Mouse (Mus musculus): ENCODE measurements around the gene Sarnp. TPM values are rescaled to one million over a fixed set of nuclear protein-coding genes. Genes with fewer than 3 reads are reported as not detected.
"Not testable (repeated sequence)": the region's sequence is repeated elsewhere in the genome, so short reads cannot be mapped to it uniquely, and the experiment has no call there.

Gene Sarnp
- polyA plus RNA-seq, 3 experiments from 2014 or later = 195 to 238 (median 227) TPM

- ATAC-seq = peak; percentile 99
These were observed 4.4 kb downstream of the Sarnp start, which contains the start of gene Ormdl2 for GRCm38 (mm10) chr10:128821358-128822056. TSS of gene Ormdl2 (minus strand) at chr10:128821645.

- no peak for ATAC-seq
These were observed 5.0 kb downstream of the Sarnp start for GRCm38 (mm10) chr10:128822135-128822534.

- ATAC-seq = not testable (repeated sequence)
These were observed 6.0 kb downstream of the Sarnp start for GRCm38 (mm10) chr10:128823087-128823486.

- ATAC-seq = no peak
These were observed 6.7 kb downstream of the Sarnp start for GRCm38 (mm10) chr10:128823821-128824220.

- no peak for ATAC-seq
These were observed 20.3 kb downstream of the Sarnp start for GRCm38 (mm10) chr10:128837400-128837799.

- no peak for ATAC-seq
These were observed 22.3 kb downstream of the Sarnp start for GRCm38 (mm10) chr10:128839434-128839833.

GRCm38 (mm10) chr10:128840612-128841011 lies 23.5 kb downstream of the Sarnp start:
- no peak for ATAC-seq

GRCm38 (mm10) chr10:128843260-128843659 lies 26.1 kb downstream of the Sarnp start:
- ATAC-seq = no peak

GRCm38 (mm10) chr10:128845516-128845915 lies 28.4 kb downstream of the Sarnp start:
- no peak for ATAC-seq

- no peak for ATAC-seq
These were observed 29.5 kb downstream of the Sarnp start for GRCm38 (mm10) chr10:128846664-128847063.

GRCm38 (mm10) chr10:128848426-128848825 lies 31.3 kb downstream of the Sarnp start:
- ATAC-seq = no peak

GRCm38 (mm10) chr10:128850339-128850738 lies 33.2 kb downstream of the Sarnp start:
- no peak for ATAC-seq

- no peak for ATAC-seq
These were observed 44.0 kb downstream of the Sarnp start for GRCm38 (mm10) chr10:128861176-128861575.

GRCm38 (mm10) chr10:128866042-128866441 lies 48.9 kb downstream of the Sarnp start:
- ATAC-seq = no peak

- ATAC-seq = no peak
These were observed 49.4 kb downstream of the Sarnp start for GRCm38 (mm10) chr10:128866518-128866917.

GRCm38 (mm10) chr10:128870341-128870740 lies 53.2 kb downstream of the Sarnp start:
- no peak for ATAC-seq

GRCm38 (mm10) chr10:128878291-128878690 lies 61.2 kb downstream of the Sarnp start:
- ATAC-seq = no peak

- no peak for ATAC-seq
These were observed 61.7 kb downstream of the Sarnp start for GRCm38 (mm10) chr10:128878811-128879210.

- ATAC-seq = no peak
These were observed 64.9 kb downstream of the Sarnp start for GRCm38 (mm10) chr10:128882067-128882466.

GRCm38 (mm10) chr10:128888941-128889827 lies 72.1 kb downstream of the Sarnp start:
- ATAC-seq = no peak

- ATAC-seq = no peak
These were observed 72.7 kb downstream of the Sarnp start for GRCm38 (mm10) chr10:128889846-128890245.

GRCm38 (mm10) chr10:128890383-128891295 lies 73.5 kb downstream of the Sarnp start:
- peak; percentile 11 for ATAC-seq
